Mouse (Mus musculus): ENCODE results near the gene Sptlc2.
A peak's percentile ranks its signal among the peaks of the same experiment; 100 is the strongest.

The Sptlc2 gene

DNA sequence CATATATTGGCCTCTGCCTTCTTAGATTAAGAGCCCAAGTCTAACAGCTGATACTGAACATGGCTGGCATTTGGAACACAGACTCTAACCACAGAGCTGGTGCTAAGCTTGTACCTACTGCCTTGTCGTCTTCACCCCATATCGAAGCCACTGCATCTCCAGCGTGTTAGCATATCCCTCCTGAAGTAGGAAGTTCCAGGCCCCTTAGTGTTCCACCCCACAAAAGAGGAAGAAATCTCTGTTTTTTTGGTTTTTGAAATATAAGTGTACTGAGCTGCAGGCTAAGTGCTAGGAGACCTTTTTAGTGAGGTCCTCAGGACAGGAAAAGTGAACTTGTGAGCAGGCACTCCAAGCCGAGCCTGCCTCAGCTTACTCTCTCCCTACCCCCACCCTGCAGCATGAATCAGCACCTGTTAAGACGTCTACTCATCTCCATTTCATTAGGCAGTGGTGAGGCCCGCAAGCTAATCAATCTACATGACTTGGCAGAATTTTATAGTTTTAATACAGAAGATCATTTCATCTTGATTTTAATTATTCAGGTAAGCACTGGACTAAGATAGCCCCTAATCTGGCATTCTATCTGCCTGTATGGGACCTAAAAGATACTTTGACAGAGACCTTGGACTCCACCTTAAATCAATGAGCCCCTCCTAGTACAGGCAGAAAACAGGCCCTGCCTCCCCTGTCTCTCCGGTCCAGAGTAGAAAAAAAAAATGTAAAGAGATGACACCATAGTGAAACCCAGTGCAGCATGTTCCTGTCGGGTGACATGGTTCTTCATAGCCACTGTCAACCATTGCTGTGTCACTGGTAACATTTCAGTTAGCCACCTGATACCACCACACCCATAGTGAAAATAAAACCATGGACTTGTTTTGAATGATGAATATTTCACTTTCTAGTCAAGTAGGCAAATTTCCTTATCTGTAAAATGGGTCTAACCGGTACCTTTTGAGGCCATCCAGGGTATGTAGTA lies 113.0 kb downstream of the Sptlc2 start:
- DNase-seq: no peak

DNA sequence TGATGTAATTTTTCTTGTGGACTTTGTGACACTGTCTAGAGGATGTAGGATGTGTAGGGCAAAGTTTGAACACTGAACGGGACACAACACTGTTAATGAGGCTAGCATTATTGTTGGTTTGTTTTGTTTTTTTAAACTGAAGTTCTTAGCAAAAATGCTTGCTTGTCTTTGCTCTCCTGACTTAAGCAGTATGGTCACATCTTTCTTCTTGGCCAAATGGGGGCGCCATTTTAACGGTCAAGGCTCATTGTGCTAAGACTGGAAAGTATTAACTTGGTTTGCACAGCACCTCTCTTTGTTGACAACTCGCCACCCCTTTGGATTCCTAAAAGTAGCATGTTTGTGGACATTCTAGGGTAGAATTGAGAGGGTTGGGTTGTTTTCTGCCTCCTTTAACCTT lies 120.5 kb downstream of the Sptlc2 start:
- DNase-seq: peak; percentile 38 to 61

DNA sequence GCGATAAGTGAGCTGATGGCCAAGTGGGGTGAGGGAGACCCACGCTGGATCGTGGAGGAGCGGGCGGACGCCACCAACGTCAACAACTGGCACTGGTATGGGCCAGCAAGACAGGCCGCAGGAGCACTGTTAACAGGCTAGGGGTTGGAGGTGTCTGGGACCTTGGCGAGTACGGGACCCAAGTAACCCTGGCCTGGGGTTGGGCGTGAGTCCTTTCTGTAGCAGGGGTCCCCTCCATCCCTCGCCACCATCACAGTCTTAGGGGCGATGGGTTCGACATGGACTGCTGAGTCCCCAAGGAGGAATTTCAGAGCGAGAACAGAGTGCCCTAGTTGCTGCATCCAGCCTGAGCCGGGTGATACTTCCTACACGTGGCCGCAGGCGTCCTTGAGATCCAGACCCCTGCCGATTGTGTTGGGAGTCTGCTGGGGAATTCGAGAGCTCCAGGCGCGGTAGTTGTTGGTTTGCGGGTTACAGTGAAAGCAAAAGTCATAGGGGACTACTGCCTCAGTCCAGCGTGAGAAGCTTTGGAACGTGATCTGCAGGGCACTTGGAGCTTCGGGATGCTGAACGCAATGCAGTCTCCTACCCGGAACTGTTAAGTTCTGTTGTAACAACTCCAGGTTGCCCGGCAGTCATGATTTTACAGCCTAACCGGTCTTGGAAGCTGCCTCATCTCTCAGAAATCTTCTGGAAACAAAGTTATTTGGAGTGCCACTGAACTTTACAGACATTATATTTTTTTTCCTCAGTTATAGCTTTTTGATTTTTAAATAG lies 121.1 kb downstream of the Sptlc2 start:
- DNase-seq: peak; percentile 52 to 65

DNA sequence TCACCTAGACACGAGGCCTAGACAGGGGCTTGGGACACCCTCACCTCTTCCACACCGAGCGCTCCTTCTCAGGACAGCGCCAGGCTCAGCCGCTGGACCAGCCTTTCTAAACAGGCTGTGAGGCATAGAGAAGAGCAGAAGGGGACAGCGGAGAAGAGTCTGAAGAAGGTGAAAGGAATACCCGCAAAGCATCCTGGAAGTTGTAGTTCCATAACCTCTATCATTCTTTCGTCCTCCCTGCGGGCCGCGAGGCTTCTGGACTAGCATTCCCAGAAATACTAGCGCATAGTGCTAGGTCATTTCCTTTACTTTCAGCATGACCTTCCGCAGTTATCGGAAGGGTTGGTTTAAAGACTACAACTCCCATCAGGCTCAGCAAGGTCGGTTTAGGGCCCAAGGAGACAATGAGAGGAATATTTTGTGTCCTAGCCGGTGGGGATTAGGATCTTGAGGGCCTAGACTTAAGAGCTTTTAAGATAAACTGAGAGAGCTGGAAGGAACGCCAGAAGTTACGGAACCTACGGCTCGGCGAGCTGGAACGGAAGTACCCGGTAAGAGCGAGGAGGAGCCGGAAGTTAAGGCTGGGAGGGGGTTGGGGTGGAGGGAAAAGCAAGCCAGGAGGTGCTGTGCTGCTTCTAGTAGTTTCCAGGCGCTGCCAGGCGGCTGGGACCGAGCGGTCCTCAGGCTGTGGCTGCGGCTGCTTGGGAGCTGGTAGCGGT lies 121.9 kb downstream of the Sptlc2 start, which contains the start of the genes Vipas39 and Ahsa1:
Gene Vipas39 (minus strand): TSS at position 149 of the 719 bp plus-strand sequence.
Gene Ahsa1 (plus strand): TSS at position 372 of the 719 bp plus-strand sequence.
- DNase-seq: peak; percentile 82 to 92

DNA sequence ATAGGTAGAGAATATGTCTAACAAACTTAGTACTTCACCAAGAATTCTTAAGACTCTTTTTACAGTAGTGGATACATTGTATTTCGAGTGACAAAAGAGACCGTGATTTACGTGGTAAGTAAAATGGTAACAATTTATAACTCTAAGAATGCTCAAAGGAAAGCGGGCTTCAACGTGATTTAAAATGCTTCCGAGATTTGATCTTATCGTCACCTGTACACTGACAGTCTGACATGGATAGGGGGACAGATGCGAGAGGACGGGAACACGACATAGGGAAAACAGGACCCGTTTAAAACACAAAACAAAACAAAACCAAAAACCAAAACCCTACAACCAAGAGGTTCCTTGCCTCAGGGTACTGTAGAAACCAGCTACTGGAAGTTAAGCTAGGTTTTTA lies 122.7 kb downstream of the Sptlc2 start:
- DNase-seq: no peak

DNA sequence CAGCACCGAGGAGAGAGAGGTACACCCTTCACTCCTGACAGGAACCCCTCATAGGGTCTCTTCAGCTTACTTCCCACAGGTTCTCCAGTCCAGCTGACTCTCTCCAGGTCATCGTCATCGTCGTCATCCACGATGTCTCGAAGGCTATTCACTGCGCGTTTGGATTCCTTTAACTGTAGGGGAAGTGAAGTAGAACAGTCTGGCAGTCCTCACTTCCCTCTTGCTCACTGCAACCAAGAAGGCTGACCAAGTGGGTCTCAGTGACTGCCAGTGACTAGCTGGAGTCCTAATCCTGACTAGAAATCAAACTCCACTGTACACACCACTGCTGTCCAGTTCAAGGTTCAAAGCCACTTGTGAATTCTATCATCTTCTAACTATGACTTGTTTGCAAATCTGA lies 127.6 kb downstream of the Sptlc2 start:
- DNase-seq: no peak

DNA sequence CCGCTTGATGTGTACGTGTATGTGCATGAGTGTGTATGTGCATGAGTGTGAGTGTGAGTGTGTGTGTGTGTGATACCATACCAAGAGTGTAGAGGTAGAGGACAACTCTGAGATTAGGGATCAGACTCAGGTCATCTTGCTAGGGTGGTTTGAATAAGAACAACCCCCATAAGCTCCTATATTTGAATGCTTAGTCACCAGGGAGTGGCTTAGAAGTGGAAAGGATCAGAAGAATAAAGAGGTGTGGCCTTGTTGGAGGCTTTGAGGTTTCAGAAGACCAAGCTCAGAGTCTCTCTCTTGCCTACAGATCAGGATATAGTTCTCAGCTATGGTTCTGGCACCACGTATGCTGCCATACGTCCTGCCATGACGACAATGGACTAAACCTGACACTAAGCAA lies 131.5 kb downstream of the Sptlc2 start:
- DNase-seq: no peak

Data from kidney, postnatal 4 days (tissue).